Mouse (Mus musculus): ENCODE measurements around the gene Elobl. TPM values are rescaled to one million over a fixed set of nuclear protein-coding genes. Genes with fewer than 3 reads are reported as not detected.

Elobl gene
- polyA plus RNA-seq, 1 experiment from 2014 or later: not detected

DNA sequence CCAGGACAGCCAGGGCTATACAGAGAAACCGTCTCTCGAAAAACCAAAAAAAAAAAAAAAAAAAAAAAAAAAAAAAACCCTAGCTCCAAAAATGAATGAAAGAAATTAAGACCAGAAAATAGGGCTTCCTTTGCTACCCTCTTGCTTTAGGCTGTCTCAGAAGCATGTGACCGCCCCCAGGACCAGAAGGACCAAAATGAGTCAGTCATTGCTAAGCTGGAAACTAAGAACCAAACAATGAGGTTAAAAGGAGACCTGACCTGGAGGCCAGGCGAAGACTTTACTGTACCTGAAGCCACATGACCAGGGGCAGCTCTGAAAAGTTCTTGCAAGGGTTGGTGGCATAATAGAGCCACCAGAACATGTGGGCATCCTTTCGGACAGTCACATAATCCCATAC, 14.6 kb downstream of the Elobl start:
- Histone ChIP-seq H3K4me1 (ENCODE audit: control insufficient read depth, insufficient read depth, low read length) (peaks cover 4% of the 10 kb centered on the region), H3K9me3 (ENCODE audit: control insufficient read depth, low read length) (no peaks in the 10 kb centered on the region), H3K27ac (replicated peaks; ENCODE audit: low read depth, low read length) (no peak overlapping the region), H3K27me3 (replicated peaks; ENCODE audit: control insufficient read depth, insufficient read depth, low read length) (no peaks in the 10 kb centered on the region), H3K36me3 (ENCODE audit: control insufficient read depth, insufficient read depth, low read length) (peaks cover 4% of the 10 kb centered on the region; the same call in 1 of the 2 replicates), H3K4me2 (ENCODE audit: low read depth, low read length) (no peak overlapping the region), H3K9ac (ENCODE audit: low read depth, low read length) (no peak overlapping the region), H3K4me3 (ENCODE audit: low read depth, low read length) (no peak overlapping the region)
- DNase-seq (ENCODE audit: low spot score) (no peak), ATAC-seq (ENCODE audit: low read depth) (no peak)
- 85% methylated on average over 5 of the region's 5 CpGs for WGBS

- Histone ChIP-seq H3K4me3 (ENCODE audit: low read depth, low read length) (no peak overlapping the region), H3K36me3 (ENCODE audit: control insufficient read depth, insufficient read depth, low read length) (peaks cover 10% of the 10 kb centered on the region), H3K9ac (ENCODE audit: low read depth, low read length) (no peak overlapping the region), H3K27ac (replicated peaks; ENCODE audit: low read depth, low read length) (no peak overlapping the region), H3K4me2 (ENCODE audit: low read depth, low read length) (no peak overlapping the region), H3K9me3 (ENCODE audit: control insufficient read depth, low read length) (no peaks in the 10 kb centered on the region), H3K4me1 (ENCODE audit: control insufficient read depth, insufficient read depth, low read length) (peaks cover 4% of the 10 kb centered on the region), H3K27me3 (replicated peaks; ENCODE audit: control insufficient read depth, insufficient read depth, low read length) (no peaks in the 10 kb centered on the region)
- DNase-seq (ENCODE audit: low spot score) (no peak), ATAC-seq (ENCODE audit: low read depth) (no peak)
- WGBS: 90% methylated on average over 2 of the region's 2 CpGs
Observed at GRCm38 (mm10) chr11:88951576-88951975, 15.2 kb downstream of the Elobl start.

- no peak overlapping the region for H3K27ac ChIP-seq (replicated peaks; ENCODE audit: low read depth, low read length)
- peaks cover 14% of the 10 kb centered on the region for H3K36me3 ChIP-seq (ENCODE audit: control insufficient read depth, insufficient read depth, low read length)
- no peaks in the 10 kb centered on the region for H3K27me3 ChIP-seq (replicated peaks; ENCODE audit: control insufficient read depth, insufficient read depth, low read length)
- ATAC-seq (ENCODE audit: low read depth) (no peak), DNase-seq (ENCODE audit: low spot score) (no peak)
- peaks cover 4% of the 10 kb centered on the region for H3K4me1 ChIP-seq (ENCODE audit: control insufficient read depth, insufficient read depth, low read length)
- no peak overlapping the region for H3K4me3 ChIP-seq (ENCODE audit: low read depth, low read length)
- no peak overlapping the region for H3K9ac ChIP-seq (ENCODE audit: low read depth, low read length)
- 85% methylated on average over 13 of the region's 13 CpGs for WGBS
- no peaks in the 10 kb centered on the region for H3K9me3 ChIP-seq (ENCODE audit: control insufficient read depth, low read length)
- no peak overlapping the region for H3K4me2 ChIP-seq (ENCODE audit: low read depth, low read length)
Observed at GRCm38 (mm10) chr11:88950640-88951250, 16.0 kb downstream of the Elobl start.

GRCm38 (mm10) chr11:88949802-88950639, 16.7 kb downstream of the Elobl start:
- no peak overlapping the region for H3K9ac ChIP-seq (ENCODE audit: low read depth, low read length)
- DNase-seq (ENCODE audit: low spot score): no peak
- H3K4me3 ChIP-seq (ENCODE audit: low read depth, low read length): no peak overlapping the region
- no peaks in the 10 kb centered on the region for H3K9me3 ChIP-seq (ENCODE audit: control insufficient read depth, low read length)
- WGBS: 83% methylated on average over 8 of the region's 8 CpGs
- peaks cover 4% of the 10 kb centered on the region for H3K4me1 ChIP-seq (ENCODE audit: control insufficient read depth, insufficient read depth, low read length)
- no peaks in the 10 kb centered on the region for H3K27me3 ChIP-seq (replicated peaks; ENCODE audit: control insufficient read depth, insufficient read depth, low read length)
- H3K27ac ChIP-seq (replicated peaks; ENCODE audit: low read depth, low read length): no peak overlapping the region
- H3K36me3 ChIP-seq (ENCODE audit: control insufficient read depth, insufficient read depth, low read length): peaks cover 21% of the 10 kb centered on the region
- ATAC-seq (ENCODE audit: low read depth): no peak
- no peak overlapping the region for H3K4me2 ChIP-seq (ENCODE audit: low read depth, low read length)

DNA sequence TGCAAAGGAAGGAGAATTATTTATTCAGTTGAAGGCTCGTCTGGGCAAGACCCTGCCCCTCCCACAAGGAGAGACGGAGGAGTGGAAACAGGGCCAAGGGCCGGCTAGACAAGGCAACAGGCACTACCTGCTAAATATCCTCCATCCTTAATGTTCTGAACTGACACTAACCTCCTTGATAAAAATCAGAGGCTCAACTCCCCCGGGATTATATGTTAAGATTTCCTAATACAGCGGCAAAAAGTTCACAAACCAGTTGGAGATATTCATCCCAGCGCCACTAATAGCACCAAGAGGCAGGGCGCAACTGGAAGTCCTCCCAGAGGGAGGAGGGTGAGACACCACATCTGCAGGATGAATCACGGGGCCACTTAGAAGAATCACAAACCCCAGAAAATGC, 17.8 kb downstream of the Elobl start:
- Histone ChIP-seq H3K9me3 (ENCODE audit: control insufficient read depth, low read length) (no peaks in the 10 kb centered on the region), H3K4me3 (ENCODE audit: low read depth, low read length) (no peak overlapping the region), H3K27ac (replicated peaks; ENCODE audit: low read depth, low read length) (no peak overlapping the region), H3K4me1 (ENCODE audit: control insufficient read depth, insufficient read depth, low read length) (no peaks in the 10 kb centered on the region), H3K36me3 (ENCODE audit: control insufficient read depth, insufficient read depth, low read length) (peaks cover 32% of the 10 kb centered on the region), H3K4me2 (ENCODE audit: low read depth, low read length) (no peak overlapping the region), H3K9ac (ENCODE audit: low read depth, low read length) (no peak overlapping the region), H3K27me3 (replicated peaks; ENCODE audit: control insufficient read depth, insufficient read depth, low read length) (no peaks in the 10 kb centered on the region)
- 70% methylated on average over 8 of the region's 8 CpGs for WGBS
- DNase-seq (ENCODE audit: low spot score) (peak; percentile 20), ATAC-seq (ENCODE audit: low read depth) (no peak)

- Histone ChIP-seq H3K4me1 (ENCODE audit: control insufficient read depth, insufficient read depth, low read length) (no peaks in the 10 kb centered on the region), H3K9ac (ENCODE audit: low read depth, low read length) (no peak overlapping the region), H3K4me3 (ENCODE audit: low read depth, low read length) (no peak overlapping the region), H3K36me3 (ENCODE audit: control insufficient read depth, insufficient read depth, low read length) (peaks cover 35% of the 10 kb centered on the region), H3K9me3 (ENCODE audit: control insufficient read depth, low read length) (no peaks in the 10 kb centered on the region), H3K27ac (replicated peaks; ENCODE audit: low read depth, low read length) (no peak overlapping the region), H3K4me2 (ENCODE audit: low read depth, low read length) (no peak overlapping the region), H3K27me3 (replicated peaks; ENCODE audit: control insufficient read depth, insufficient read depth, low read length) (no peaks in the 10 kb centered on the region)
- WGBS: 73% methylated on average over 8 of the region's 8 CpGs
- no peak for DNase-seq (ENCODE audit: low spot score)
- ATAC-seq (ENCODE audit: low read depth): no peak
Observed at GRCm38 (mm10) chr11:88945971-88946585, 20.7 kb downstream of the Elobl start.

- 78% methylated on average over 12 of the region's 12 CpGs for WGBS
- ATAC-seq (ENCODE audit: low read depth) (no peak), DNase-seq (ENCODE audit: low spot score) (no peak)
- Histone ChIP-seq H3K27me3 (replicated peaks; ENCODE audit: control insufficient read depth, insufficient read depth, low read length) (no peaks in the 10 kb centered on the region), H3K9me3 (ENCODE audit: control insufficient read depth, low read length) (no peaks in the 10 kb centered on the region), H3K27ac (replicated peaks; ENCODE audit: low read depth, low read length) (no peak overlapping the region), H3K4me1 (ENCODE audit: control insufficient read depth, insufficient read depth, low read length) (no peaks in the 10 kb centered on the region), H3K9ac (ENCODE audit: low read depth, low read length) (no peak overlapping the region), H3K4me2 (ENCODE audit: low read depth, low read length) (no peak overlapping the region), H3K36me3 (ENCODE audit: control insufficient read depth, insufficient read depth, low read length) (peaks cover 43% of the 10 kb centered on the region), H3K4me3 (ENCODE audit: low read depth, low read length) (no peak overlapping the region)
Observed at GRCm38 (mm10) chr11:88941489-88941888, 25.2 kb downstream of the Elobl start.

DNA sequence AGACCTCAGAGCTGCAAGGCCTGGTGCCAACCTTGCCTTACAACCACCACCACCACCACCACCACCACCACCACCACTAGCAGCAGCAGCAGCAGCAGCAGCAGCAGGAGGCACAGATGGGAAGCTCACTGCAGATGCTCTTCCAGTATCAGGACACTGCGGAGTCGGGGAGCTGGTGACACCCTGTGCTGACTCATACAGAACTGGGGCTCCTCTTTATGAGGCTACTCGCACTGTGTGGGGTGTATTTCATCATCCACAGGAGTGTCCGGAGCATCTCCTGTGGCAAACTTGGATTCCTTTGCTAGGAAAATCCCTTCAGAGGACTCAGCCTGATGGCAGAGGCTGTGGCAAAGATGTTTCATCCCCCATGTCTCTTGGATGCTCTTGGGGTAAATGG, 27.1 kb downstream of the Elobl start:
- Histone ChIP-seq H3K4me3 (ENCODE audit: low read depth, low read length) (no peak overlapping the region), H3K36me3 (ENCODE audit: control insufficient read depth, insufficient read depth, low read length) (peaks cover 29% of the 10 kb centered on the region), H3K27me3 (replicated peaks; ENCODE audit: control insufficient read depth, insufficient read depth, low read length) (no peaks in the 10 kb centered on the region), H3K4me2 (ENCODE audit: low read depth, low read length) (no peak overlapping the region), H3K9ac (ENCODE audit: low read depth, low read length) (no peak overlapping the region), H3K27ac (replicated peaks; ENCODE audit: low read depth, low read length) (no peak overlapping the region), H3K4me1 (ENCODE audit: control insufficient read depth, insufficient read depth, low read length) (no peaks in the 10 kb centered on the region), H3K9me3 (ENCODE audit: control insufficient read depth, low read length) (no peaks in the 10 kb centered on the region)
- 98% methylated on average over 4 of the region's 4 CpGs for WGBS
- ATAC-seq (ENCODE audit: low read depth): no peak
- no peak for DNase-seq (ENCODE audit: low spot score)
